31 mouse cellular contexts compared by ENCODE assay signal in genomic region chr4:146520723-146521122, GRCm38 (mm10). TPM values are rescaled to one million over a fixed set of nuclear protein-coding genes. Genes with fewer than 3 reads are reported as not detected.
DNase-seq lines count a peak whose midpoint lies in the region; ATAC-seq and TF ChIP-seq lines count a peak whose summit lies in the region.
"Had no signal": no experiment of that assay in that cellular context is flagged by ENCODE, and none has a peak within 500 bp of the region (broad histone marks: within the 10 kb centered on the region; RNA-seq: fewer than 3 reads in every experiment).

No protein-coding gene starts in this region.

- WGBS in heart, embryonic 14.5 days, result 78% methylated on average over 2 of the region's 2 CpGs
- 78% methylated on average over 2 of the region's 2 CpGs for WGBS in liver, embryonic 11.5 days
- 77% methylated on average over 2 of the region's 2 CpGs for WGBS in liver, postnatal 0 days (ENCODE audit: insufficient replicate concordance)
- 94% methylated on average over 2 of the region's 2 CpGs for WGBS in neural tube, embryonic 11.5 days

- H3K9ac ChIP-seq in heart, embryonic 14.5 days (ENCODE audit: low read length), result no peak overlapping the region
- no peak overlapping the region for H3K9ac ChIP-seq in liver, embryonic 11.5 days (ENCODE audit: low read depth, low read length)
- H3K9ac ChIP-seq in liver, postnatal 0 days (replicated peaks), result no peak overlapping the region
- no peak overlapping the region for H3K9ac ChIP-seq in neural tube, embryonic 11.5 days (ENCODE audit: low read length)
- H3K9ac ChIP-seq: intestine, embryonic 15.5 days; liver, embryonic 14.5 days; neural tube, embryonic 13.5 days had no signal

- intact Hi-C loops in heart, postnatal 10 days (cut with DNase I), result no loop called here

- no peak overlapping the region for H3K27ac ChIP-seq in heart, embryonic 14.5 days (replicated peaks in 1 of 2; ENCODE audit: control insufficient read depth in 1 of 2, insufficient read depth in 1 of 2, low read depth in 2 of 2, low read length in 2 of 2)
- H3K27ac ChIP-seq in liver, embryonic 11.5 days (ENCODE audit: low read depth, low read length), result no peak overlapping the region
- no peak overlapping the region for H3K27ac ChIP-seq in liver, postnatal 0 days (ENCODE audit: low read depth)
- H3K27ac ChIP-seq in neural tube, embryonic 11.5 days (ENCODE audit: low read depth, low read length), result no peak overlapping the region
- H3K27ac ChIP-seq: heart, embryonic 10.5 days; intestine, embryonic 15.5 days; layer of hippocampus, adult 2 months; left cerebral cortex, adult 2 months; liver, embryonic 14.5 days; neural tube, embryonic 13.5 days had no signal

- H3K4me1 ChIP-seq in heart, embryonic 14.5 days (ENCODE audit: control insufficient read depth in 2 of 2, insufficient read depth in 2 of 2, low read length in 2 of 2), result no peaks in the 10 kb centered on the region
- no peaks in the 10 kb centered on the region for H3K4me1 ChIP-seq in liver, embryonic 11.5 days (replicated peaks; ENCODE audit: control insufficient read depth, insufficient read depth, low read length)
- H3K4me1 ChIP-seq in liver, postnatal 0 days (ENCODE audit: insufficient read depth), result no peaks in the 10 kb centered on the region
- H3K4me1 ChIP-seq in neural tube, embryonic 11.5 days (ENCODE audit: control insufficient read depth, insufficient read depth, low read length), result no peaks in the 10 kb centered on the region
- H3K4me1 ChIP-seq: heart, embryonic 10.5 days; intestine, embryonic 15.5 days; megakaryocyte, embryonic 14.5 days; neural tube, embryonic 13.5 days had no signal

- H3K36me3 ChIP-seq in heart, embryonic 14.5 days (ENCODE audit: control insufficient read depth, insufficient read depth, low read length), result no peaks in the 10 kb centered on the region
- H3K36me3 ChIP-seq in liver, embryonic 11.5 days (ENCODE audit: control insufficient read depth, insufficient read depth, low read length), result no peaks in the 10 kb centered on the region
- H3K36me3 ChIP-seq in liver, postnatal 0 days (replicated peaks; ENCODE audit: insufficient read depth, low read length), result no peaks in the 10 kb centered on the region
- no peaks in the 10 kb centered on the region for H3K36me3 ChIP-seq in neural tube, embryonic 11.5 days (ENCODE audit: control insufficient read depth, insufficient read depth, low read length)
- H3K36me3 ChIP-seq: heart, embryonic 10.5 days; intestine, embryonic 15.5 days; neural tube, embryonic 13.5 days had no signal

- peaks cover 80% of the 10 kb centered on the region for H3K9me3 ChIP-seq in heart, embryonic 14.5 days (ENCODE audit: control insufficient read depth, low read length)
- H3K9me3 ChIP-seq in liver, embryonic 11.5 days (ENCODE audit: control insufficient read depth, low read length), result peaks cover 50% of the 10 kb centered on the region
- peaks cover 40% of the 10 kb centered on the region for H3K9me3 ChIP-seq in liver, postnatal 0 days (ENCODE audit: low read length)
- H3K9me3 ChIP-seq in neural tube, embryonic 11.5 days (ENCODE audit: control insufficient read depth, low read length), result peaks cover 40% of the 10 kb centered on the region

- no peak for TF ChIP-seq EP300 in liver, postnatal 0 days (IDR thresholded peaks at IDR 0.05; ENCODE audit: low read depth)

- H3K27me3 ChIP-seq in heart, embryonic 14.5 days (ENCODE audit: control insufficient read depth, insufficient read depth, low read length), result no peaks in the 10 kb centered on the region
- H3K27me3 ChIP-seq in liver, embryonic 11.5 days (replicated peaks; ENCODE audit: control insufficient read depth, insufficient read depth, low read length), result no peaks in the 10 kb centered on the region
- no peaks in the 10 kb centered on the region for H3K27me3 ChIP-seq in liver, postnatal 0 days (ENCODE audit: insufficient read depth, low read length)
- H3K27me3 ChIP-seq in neural tube, embryonic 11.5 days (ENCODE audit: control insufficient read depth, insufficient read depth, low read length), result no peaks in the 10 kb centered on the region
- H3K27me3 ChIP-seq: intestine, embryonic 15.5 days; megakaryocyte, embryonic 14.5 days; neural tube, embryonic 13.5 days had no signal

- no peak for DNase-seq in heart, postnatal 10 days
- DNase-seq in liver, embryonic 11.5 days (ENCODE audit: low spot score), result no peak
- no peak for DNase-seq in liver, postnatal 0 days
- no peak for DNase-seq in neural tube, embryonic 11.5 days (ENCODE audit: low spot score)
- no peak for DNase-seq in neural tube, embryonic 10.5 days (ENCODE audit: extremely low spot score, low spot score)
- DNase-seq: adrenal gland, postnatal 25 days; B cell, adult 2 months; cerebellum, adult 11-12 months; cerebellum, adult 9-11 months; embryo, embryonic 11 days; heart, postnatal 4 days; kidney, adult 2 months; kidney, postnatal 36 days; lung, postnatal 4 days; right cerebral cortex, postnatal 4 days had no signal

- no peak overlapping the region for H3K4me2 ChIP-seq in heart, embryonic 14.5 days (ENCODE audit: low read length)
- H3K4me2 ChIP-seq in liver, embryonic 11.5 days, result no peak overlapping the region
- no peak overlapping the region for H3K4me2 ChIP-seq in liver, postnatal 0 days (ENCODE audit: low read depth, low read length)
- H3K4me2 ChIP-seq in neural tube, embryonic 11.5 days (ENCODE audit: low read depth), result no peak overlapping the region
- H3K4me2 ChIP-seq: intestine, embryonic 15.5 days; neural tube, embryonic 13.5 days had no signal

- 0 out of 2 replicates have a peak, but pooled peaks have one; percentile 48 for ATAC-seq in heart, embryonic 14.5 days (ENCODE audit: insufficient number of reproducible peaks, insufficient read depth, low FRiP score, low read depth)
- peak; percentile 48; the same call in 1 of the 2 replicates for ATAC-seq in liver, embryonic 11.5 days (replicated peaks; ENCODE audit: low FRiP score)
- no peak for ATAC-seq in liver, postnatal 0 days
- 0 out of 2 replicates have a peak, but pooled peaks have one; percentile 19 for ATAC-seq in neural tube, embryonic 11.5 days (ENCODE audit: insufficient read depth, low FRiP score, low TSS enrichment)
- ATAC-seq: forebrain, embryonic 16.5 days; hindbrain, embryonic 16.5 days; intestine, embryonic 15.5 days; midbrain, embryonic 16.5 days had no signal

- TF ChIP-seq CTCF in liver, postnatal 0 days (IDR thresholded peaks at IDR 0.05; ENCODE audit: low read depth), result no peak

- no peak overlapping the region for H3K4me3 ChIP-seq in heart, embryonic 14.5 days (ENCODE audit: control insufficient read depth in 1 of 2, insufficient read depth in 1 of 2, low read depth in 1 of 2, low read length in 2 of 2)
- no peak overlapping the region for H3K4me3 ChIP-seq in liver, embryonic 11.5 days (ENCODE audit: low read depth, low read length)
- no peak overlapping the region for H3K4me3 ChIP-seq in liver, postnatal 0 days (ENCODE audit: low read depth, low read length)
- no peak overlapping the region for H3K4me3 ChIP-seq in neural tube, embryonic 11.5 days (ENCODE audit: low read depth, low read length)
- H3K4me3 ChIP-seq: erythroblast, embryonic 14.5 days; heart, embryonic 10.5 days; intestine, embryonic 15.5 days; layer of hippocampus, adult 2 months; left cerebral cortex, adult 2 months; megakaryocyte, embryonic 14.5 days; neural tube, embryonic 13.5 days had no signal

RNA-seq across cellular contexts. Expression of gene Zfp981, which starts 18.9 kb away (rescaled TPM):
- 0.14 TPM in 1 of 2 replicates, not detected in the other for polyA plus RNA-seq in heart, embryonic 14.5 days (2014; fragmentation: Nextera tagmentation; extraction: Ambion mirVana)
- 1 to 10 TPM in 1 of 2 experiments, under 1 TPM in 1; 0.60 to 1.1 TPM for total RNA-seq in heart, postnatal 10 days (2021)
- 0.21 and 0.31 TPM in 2 replicates for polyA plus RNA-seq in liver, embryonic 11.5 days (2014; fragmentation: Nextera tagmentation; extraction: Ambion mirVana)
- polyA plus RNA-seq in liver, postnatal 0 days (2015; fragmentation: Nextera tagmentation; extraction: Ambion mirVana), result not detected in 2 replicates
- 0.15 TPM in 1 of 2 replicates, not detected in the other for polyA plus RNA-seq in neural tube, embryonic 11.5 days (2014; fragmentation: Nextera tagmentation; extraction: Ambion mirVana)
- total RNA-seq: left cerebral cortex, adult 2 months had no signal
- polyA plus RNA-seq: embryonic facial prominence, embryonic 14.5 days; erythroblast, embryonic 14.5 days; forebrain, embryonic 11.5 days; intestine, embryonic 15.5 days; kidney, adult 2 months; lung, embryonic 16.5 days; spleen, adult 2 months had no signal
